Mouse (Mus musculus) intestine, embryonic 16.5 days (tissue): ENCODE measurements around the gene Eloa. TPM values are rescaled to one million over a fixed set of nuclear protein-coding genes. Genes with fewer than 3 reads are reported as not detected.
A peak's percentile ranks its signal among the peaks of the same experiment; 100 is the strongest.

ENCODE experiments used
- ATAC-seq: fragments of 200-750 bp; cut with Nextera tagmentation; 2 replicates; pipeline ENCODE4 v1.8.0; 2017; ENCODE audit warnings: moderate TSS enrichment, moderate library complexity
- H3K27ac ChIP-seq: fragments of 300-500 bp; sonication (generic); 2 replicates; pipeline ENCODE4 v1.5.1; 2014; ENCODE audit warnings: mild to moderate bottlenecking, low read length
- H3K27me3 ChIP-seq: fragments of 300-500 bp; sonication (generic); replicated peaks from 2 replicates; pipeline ENCODE4 v1.6.1; 2014; ENCODE audit warnings: low read length, control low read depth, mixed read lengths; ENCODE audit not compliant: control insufficient read depth, insufficient read depth
- H3K36me3 ChIP-seq: fragments of 300-500 bp; sonication (generic); 2 replicates; pipeline ENCODE4 v1.6.1; 2014; ENCODE audit warnings: low read length, control low read depth; ENCODE audit not compliant: control insufficient read depth, insufficient read depth
- H3K4me1 ChIP-seq: fragments of 300-500 bp; sonication (generic); 2 replicates; pipeline ENCODE4 v1.6.1; 2014; ENCODE audit warnings: low read length, control low read depth, mixed read lengths; ENCODE audit not compliant: control insufficient read depth, insufficient read depth
- H3K4me2 ChIP-seq: fragments of 300-500 bp; sonication (generic); 2 replicates; pipeline ENCODE4 v1.6.1; 2014; ENCODE audit warnings: low read depth, low read length, control low read depth
- H3K4me3 ChIP-seq: fragments of 300-500 bp; sonication (generic); 2 replicates; pipeline ENCODE4 v1.5.1; 2014; ENCODE audit warnings: mild to moderate bottlenecking, low read length
- H3K9ac ChIP-seq: fragments of 300-500 bp; sonication (generic); 2 replicates; pipeline ENCODE4 v1.6.1; 2014; ENCODE audit warnings: low read depth, low read length
- H3K9me3 ChIP-seq: fragments of 300-500 bp; sonication (generic); 2 replicates; pipeline ENCODE4 v1.6.1; 2016; ENCODE audit warnings: low read length, control low read depth; ENCODE audit not compliant: control insufficient read depth
- WGBS: fragments of 180-500 bp; shearing (Covaris S2); extraction: QIAGEN DNeasy Blood & Tissue Kit; methylation state at CpG from one replicate; pipeline ENCODE4 v1.1.7; 2014; 5-methylcytosine and 5-hydroxymethylcytosine counted together
- polyA plus RNA-seq: library from polyadenylated mRNA; unstranded; fragments of >200 nt; fragmentation: Nextera tagmentation; extraction: Ambion mirVana; gene quantifications from 2 replicates; pipeline ENCODE4 v1.2.1, GENCODE M21; 2015

The Eloa gene
- polyA plus RNA-seq, 1 experiment from 2014 or later = 34.8 TPM

DNA sequence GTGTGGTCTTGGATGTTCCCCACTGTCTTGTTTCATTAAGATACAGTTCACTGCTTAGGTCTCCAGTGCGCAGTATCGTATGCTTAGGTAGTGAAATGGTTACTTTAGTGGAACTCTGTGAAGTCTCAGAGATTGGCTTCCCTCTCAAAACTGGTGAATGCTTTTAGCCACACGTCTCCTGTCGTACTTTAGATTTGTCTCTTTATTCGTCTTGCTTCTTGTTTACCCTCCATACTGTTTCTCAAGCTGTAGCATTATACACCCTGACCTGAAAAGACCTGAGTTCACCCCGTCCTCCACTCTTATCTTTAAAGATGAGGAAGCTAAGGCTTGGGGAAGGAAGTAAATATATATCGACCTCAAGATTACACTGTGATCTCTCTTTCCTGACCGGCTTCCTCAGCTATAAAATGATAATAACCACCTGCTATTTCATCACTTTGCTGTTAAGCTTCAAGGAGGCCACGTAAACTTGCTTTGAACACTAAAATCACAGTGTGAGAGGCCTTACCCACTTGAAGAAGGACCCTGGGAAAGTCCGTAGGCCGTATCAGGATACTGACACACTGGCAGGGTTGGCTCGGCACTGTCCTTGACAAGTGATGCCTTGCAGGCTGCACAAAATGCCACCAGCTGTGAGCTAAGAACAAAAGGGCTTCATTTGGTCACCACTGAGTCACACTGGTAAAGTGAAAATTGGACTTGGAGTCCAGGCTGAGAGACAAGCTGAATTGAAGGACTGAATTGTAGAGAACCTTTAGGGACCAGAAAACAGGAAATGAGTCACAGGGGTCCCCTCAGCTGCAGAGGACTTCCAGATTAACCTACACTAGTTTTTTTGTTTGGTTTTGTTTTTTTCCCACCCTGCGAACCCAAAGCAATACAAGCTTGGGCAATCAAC, 48.4 kb downstream of the Eloa start:
- peaks cover 16% of the 10 kb centered on the region for H3K36me3 ChIP-seq
- H3K27ac ChIP-seq = peak overlapping the region; percentile 62
- H3K4me3 ChIP-seq = peak overlapping the region; percentile 98
- 54% methylated on average over 13 of the region's 13 CpGs for WGBS
- H3K4me1 ChIP-seq = peaks cover 18% of the 10 kb centered on the region
- no peaks in the 10 kb centered on the region for H3K27me3 ChIP-seq
- peak overlapping the region; percentile 98 for H3K9ac ChIP-seq
- H3K9me3 ChIP-seq = no peaks in the 10 kb centered on the region
- peak overlapping the region; percentile 79 for H3K4me2 ChIP-seq
- peak; percentile 21; the same call in 1 of the 2 replicates for ATAC-seq

DNA sequence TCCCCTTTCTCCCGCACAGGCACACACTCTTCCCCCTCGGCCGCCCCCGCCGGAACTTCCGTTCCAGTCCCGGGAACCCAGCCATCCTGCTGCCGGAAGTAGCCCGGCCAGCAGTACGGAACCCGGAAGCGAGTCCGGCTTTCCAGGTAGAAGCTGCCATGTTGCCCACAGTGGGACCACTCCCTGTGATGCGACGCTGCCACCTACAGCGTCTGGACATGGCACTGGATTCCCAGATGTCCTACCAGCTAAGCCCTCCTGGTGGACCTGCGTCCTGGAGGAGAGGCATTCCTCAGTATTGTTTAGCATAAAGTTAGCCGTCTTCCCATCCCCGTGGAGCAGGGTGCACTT, 49.0 kb downstream of the Eloa start, which contains the start of gene Lypla2:
Lypla2 (minus strand) TSS at position 71 of the 351 bp plus-strand sequence.
- peak within 1 kb of the TSS; percentile 79 for H3K4me2 ChIP-seq
- H3K36me3 ChIP-seq = peaks cover 21% of the 10 kb centered on the region
- H3K4me3 ChIP-seq = peak within 1 kb of the TSS; percentile 98
- no peaks in the 10 kb centered on the region for H3K27me3 ChIP-seq
- peak; percentile 87 for ATAC-seq
- under 1% methylated on average over 19 of the region's 19 CpGs for WGBS
- H3K27ac ChIP-seq = peak within 1 kb of the TSS; percentile 74
- no peaks in the 10 kb centered on the region for H3K9me3 ChIP-seq
- H3K9ac ChIP-seq = peak within 1 kb of the TSS; percentile 98
- H3K4me1 ChIP-seq = peaks cover 18% of the 10 kb centered on the region

DNA sequence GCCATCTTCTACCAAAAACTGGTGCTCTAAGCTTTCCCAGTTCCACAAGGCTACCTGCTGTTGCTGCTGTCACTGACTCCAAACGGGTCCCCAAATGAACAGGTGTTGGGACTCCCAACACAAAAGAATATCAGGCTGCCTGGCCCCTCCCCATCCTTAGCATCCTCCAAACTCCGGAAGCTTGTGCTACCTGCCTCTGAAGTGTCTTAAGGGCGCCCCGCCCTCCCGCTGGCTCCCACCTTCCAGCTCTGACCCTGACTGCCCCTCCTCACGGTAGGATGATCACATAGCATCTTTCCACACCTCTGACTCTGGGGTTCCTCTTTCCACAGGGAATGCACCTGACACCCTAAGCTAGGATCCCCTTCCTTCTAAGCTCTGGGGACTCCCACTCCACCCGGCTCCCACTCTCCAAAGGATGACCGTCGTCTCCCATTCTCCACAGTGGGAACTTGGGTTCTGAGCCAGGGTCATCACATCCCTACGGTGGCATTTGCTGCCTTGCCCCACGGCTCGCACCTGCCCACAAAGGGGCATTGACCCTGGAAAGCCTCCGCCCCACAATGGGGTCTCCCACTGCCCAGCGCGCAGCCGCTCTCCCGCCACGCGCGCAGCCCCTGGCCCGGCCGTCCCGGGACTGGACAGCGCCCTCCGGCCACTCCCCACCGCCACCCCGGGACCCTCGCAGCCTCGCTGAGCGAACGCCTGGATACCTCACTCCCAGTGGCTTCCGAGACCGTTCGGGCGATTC, 49.6 kb downstream of the Eloa start:
- Histone ChIP-seq H3K4me1 (peaks cover 18% of the 10 kb centered on the region), H3K9ac (peak overlapping the region; percentile 98), H3K9me3 (no peaks in the 10 kb centered on the region), H3K27me3 (no peaks in the 10 kb centered on the region), H3K4me3 (peak overlapping the region; percentile 98), H3K4me2 (peak overlapping the region; percentile 79), H3K36me3 (peaks cover 21% of the 10 kb centered on the region), H3K27ac (peak overlapping the region; percentile 74)
- ATAC-seq = peak; percentile 62
- under 1% methylated on average over 35 of the region's 35 CpGs for WGBS

DNA sequence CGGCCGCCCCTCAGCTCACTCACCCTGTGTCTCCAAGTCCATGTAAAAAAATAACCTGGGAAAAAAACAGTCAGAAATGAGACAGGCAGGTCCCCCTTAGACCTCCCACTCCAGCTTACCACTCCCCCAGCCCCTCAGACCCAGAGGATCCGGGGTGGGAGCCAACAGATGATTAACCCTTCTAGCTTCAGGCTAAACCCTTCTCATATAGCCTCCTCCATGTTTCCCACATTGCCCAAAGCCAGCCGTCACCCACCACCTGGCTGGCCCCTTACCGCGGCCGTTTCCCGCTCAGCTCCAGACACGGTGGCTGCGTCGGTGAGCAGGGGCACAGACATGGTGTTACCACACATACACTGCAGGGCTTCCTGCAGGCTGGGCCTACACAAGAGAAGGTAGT, 51.0 kb downstream of the Eloa start:
- H3K4me1 ChIP-seq = peaks cover 18% of the 10 kb centered on the region
- no peak for ATAC-seq
- H3K9ac ChIP-seq = no peak overlapping the region
- H3K4me2 ChIP-seq = no peak overlapping the region
- WGBS = 90% methylated on average over 11 of the region's 11 CpGs
- no peaks in the 10 kb centered on the region for H3K27me3 ChIP-seq
- H3K9me3 ChIP-seq = no peaks in the 10 kb centered on the region
- H3K4me3 ChIP-seq = no peak overlapping the region
- no peak overlapping the region for H3K27ac ChIP-seq
- H3K36me3 ChIP-seq = peaks cover 21% of the 10 kb centered on the region

DNA sequence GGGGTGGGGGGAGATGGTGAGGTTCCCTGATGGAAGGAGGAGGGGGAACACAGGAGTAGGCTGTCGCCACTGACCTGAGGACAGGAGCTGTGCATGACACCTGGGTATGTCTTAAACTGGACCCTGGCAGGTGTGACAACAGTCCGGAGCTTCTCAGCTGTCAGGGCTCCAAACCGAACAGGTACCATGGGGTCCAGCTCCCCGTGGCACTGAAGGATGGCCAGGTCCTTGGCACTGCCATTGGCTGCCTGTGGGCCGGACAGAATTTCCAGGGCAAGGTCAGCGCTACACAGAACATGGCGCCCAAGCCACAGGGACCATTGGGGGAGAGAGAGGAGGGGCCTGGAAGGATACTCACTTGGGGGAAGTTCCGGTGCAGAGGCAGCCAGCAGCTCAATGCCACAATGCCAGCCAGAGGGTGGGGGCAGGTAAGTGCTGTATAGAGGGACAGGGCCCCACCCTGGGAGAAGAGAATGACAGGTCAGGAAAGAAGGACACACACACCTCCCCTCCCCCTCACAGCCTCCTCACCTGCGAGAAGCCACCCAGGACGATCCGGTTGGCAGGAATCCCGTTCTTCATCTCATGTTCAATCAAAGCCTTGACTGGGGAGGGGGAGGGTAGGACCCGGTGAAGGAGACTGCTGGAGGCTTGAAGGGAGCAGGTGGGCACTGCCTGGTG, 52.4 kb downstream of the Eloa start:
- WGBS = 90% methylated on average over 13 of the region's 13 CpGs
- H3K36me3 ChIP-seq = peaks cover 21% of the 10 kb centered on the region
- no peak for ATAC-seq
- H3K4me1 ChIP-seq = peaks cover 30% of the 10 kb centered on the region
- H3K9me3 ChIP-seq = no peaks in the 10 kb centered on the region
- no peaks in the 10 kb centered on the region for H3K27me3 ChIP-seq
- no peak overlapping the region for H3K4me3 ChIP-seq
- H3K9ac ChIP-seq = no peak overlapping the region
- H3K4me2 ChIP-seq = no peak overlapping the region
- H3K27ac ChIP-seq = no peak overlapping the region

DNA sequence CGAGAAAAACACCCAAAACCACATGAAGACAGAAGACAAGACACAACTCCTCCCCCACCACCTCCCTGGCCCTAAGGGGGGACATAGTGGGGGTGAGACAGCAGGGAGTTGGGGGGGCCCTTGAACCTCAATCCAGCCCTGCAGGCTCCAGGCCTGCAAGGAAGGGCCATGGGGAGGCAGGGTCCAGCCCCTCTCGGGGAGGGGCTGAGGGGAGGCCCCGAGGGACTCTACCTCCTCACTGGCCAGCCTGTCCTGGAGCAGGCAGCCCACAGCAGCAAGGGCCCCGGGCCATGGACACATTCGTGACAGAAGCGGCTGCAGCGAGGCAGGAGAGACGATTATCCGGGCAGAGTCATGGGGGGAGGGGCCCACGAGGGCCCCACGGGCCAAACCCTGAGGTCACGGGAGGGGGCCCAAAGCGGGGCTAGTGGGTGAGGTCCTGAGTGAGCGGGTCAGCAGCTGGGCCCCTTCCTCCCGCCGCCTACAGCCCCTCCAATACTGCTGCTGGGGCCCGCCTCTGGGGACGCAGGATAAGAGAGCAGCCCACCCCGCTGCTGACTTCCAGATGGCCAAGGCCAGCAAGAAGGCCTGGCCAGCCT, 53.2 kb downstream of the Eloa start:
- Histone ChIP-seq H3K4me1 (peaks cover 32% of the 10 kb centered on the region), H3K4me3 (no peak overlapping the region), H3K9ac (no peak overlapping the region), H3K4me2 (no peak overlapping the region), H3K9me3 (no peaks in the 10 kb centered on the region), H3K27ac (no peak overlapping the region), H3K27me3 (no peaks in the 10 kb centered on the region), H3K36me3 (peaks cover 21% of the 10 kb centered on the region)
- no peak for ATAC-seq
- 76% methylated on average over 18 of the region's 19 CpGs for WGBS

DNA sequence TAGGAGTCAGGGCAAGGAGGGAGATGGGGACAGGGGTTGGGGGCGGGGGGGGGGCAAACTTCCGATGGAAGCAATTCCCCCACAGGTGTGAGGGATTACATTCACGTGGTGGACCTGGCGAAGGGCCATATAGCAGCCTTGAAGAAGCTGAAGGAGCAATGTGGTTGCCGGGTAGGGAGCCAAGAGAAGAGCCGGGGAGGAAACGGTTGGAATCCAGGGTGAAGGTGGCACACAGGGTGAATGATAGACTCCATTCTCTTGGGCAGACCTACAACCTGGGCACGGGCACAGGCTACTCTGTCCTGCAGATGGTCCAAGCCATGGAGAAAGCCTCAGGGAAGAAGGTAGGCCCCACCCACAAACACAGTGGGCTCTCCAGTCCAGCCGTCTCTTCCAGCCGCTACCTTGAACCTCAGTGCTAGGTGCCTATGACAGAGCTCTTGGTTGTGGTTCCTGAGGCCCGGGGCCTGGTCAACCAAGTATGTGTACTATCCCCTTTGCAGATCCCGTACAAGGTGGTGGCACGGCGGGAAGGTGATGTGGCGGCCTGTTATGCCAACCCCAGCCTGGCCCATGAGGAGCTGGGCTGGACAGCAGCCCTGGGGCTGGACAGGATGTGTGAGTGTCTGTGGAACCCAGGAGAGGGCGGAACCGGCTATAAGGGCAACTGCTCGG, 54.3 kb downstream of the Eloa start:
- Histone ChIP-seq H3K9ac (no peak overlapping the region), H3K4me2 (no peak overlapping the region), H3K4me1 (peaks cover 32% of the 10 kb centered on the region), H3K9me3 (no peaks in the 10 kb centered on the region), H3K27ac (no peak overlapping the region), H3K4me3 (no peak overlapping the region), H3K27me3 (no peaks in the 10 kb centered on the region), H3K36me3 (peaks cover 21% of the 10 kb centered on the region)
- 87% methylated on average over 18 of the region's 18 CpGs for WGBS
- no peak for ATAC-seq

DNA sequence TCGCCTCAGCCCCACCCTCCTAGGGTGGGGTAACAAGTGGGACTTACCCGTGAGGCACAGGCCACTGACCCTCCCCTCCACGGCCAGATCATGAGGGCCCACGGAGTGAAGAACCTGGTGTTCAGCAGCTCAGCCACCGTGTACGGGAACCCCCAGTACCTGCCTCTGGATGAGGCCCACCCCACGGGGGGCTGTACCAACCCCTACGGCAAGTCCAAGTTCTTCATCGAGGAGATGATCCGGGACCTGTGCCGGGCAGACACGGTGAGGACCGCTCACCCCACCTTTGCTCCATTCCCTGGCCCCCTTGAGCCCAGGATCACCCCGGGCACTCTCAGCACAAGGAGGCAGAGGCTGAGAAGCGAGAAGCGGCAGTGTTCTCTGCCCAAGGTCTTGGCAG, 55.3 kb downstream of the Eloa start:
- Histone ChIP-seq H3K4me2 (no peak overlapping the region), H3K9me3 (no peaks in the 10 kb centered on the region), H3K4me1 (peaks cover 26% of the 10 kb centered on the region), H3K27me3 (no peaks in the 10 kb centered on the region), H3K4me3 (no peak overlapping the region), H3K36me3 (peaks cover 25% of the 10 kb centered on the region), H3K27ac (no peak overlapping the region), H3K9ac (no peak overlapping the region)
- 90% methylated on average over 16 of the region's 16 CpGs for WGBS
- ATAC-seq = no peak
